Mouse (Mus musculus) right cerebral cortex, postnatal 10 days (tissue): ENCODE data around the gene Capn9.

ENCODE experiments used
- DNase-seq, 2 experiments: peaks; one replicate each; pipeline ENCODE4 v3.0.0; 2021; ENCODE audit warnings: low spot score in 2 of 2

Capn9 gene

GRCm38 (mm10) chr8:124641599-124641998 lies 65.7 kb downstream of the Capn9 start:
- no peak for DNase-seq

- peak; percentile 85 to 93 for DNase-seq
Measured at GRCm38 (mm10) chr8:124643540-124644339, 67.8 kb downstream of the Capn9 start.

GRCm38 (mm10) chr8:124648311-124648710 lies 72.4 kb downstream of the Capn9 start:
- DNase-seq: no peak

GRCm38 (mm10) chr8:124651776-124652175 lies 75.9 kb downstream of the Capn9 start:
- DNase-seq: no peak

- DNase-seq: peak; percentile 63 to 67
Measured at GRCm38 (mm10) chr8:124652546-124652945, 76.6 kb downstream of the Capn9 start.

- DNase-seq: no peak
Measured at GRCm38 (mm10) chr8:124653568-124654475, 77.9 kb downstream of the Capn9 start.

- no peak for DNase-seq
Measured at GRCm38 (mm10) chr8:124657961-124658360, 82.0 kb downstream of the Capn9 start.

GRCm38 (mm10) chr8:124658415-124658814 lies 82.5 kb downstream of the Capn9 start:
- peak; percentile 70 to 71 for DNase-seq

GRCm38 (mm10) chr8:124661781-124662180 lies 85.9 kb downstream of the Capn9 start:
- peak; percentile 50 to 58 for DNase-seq

- no peak for DNase-seq
Measured at GRCm38 (mm10) chr8:124662446-124663111, 86.7 kb downstream of the Capn9 start.

GRCm38 (mm10) chr8:124663112-124663873 lies 87.4 kb downstream of the Capn9 start, which contains the start of gene 2310022B05Rik:
TSS of gene 2310022B05Rik (minus strand) at chr8:124663369.
- peak; percentile 89 to 91 for DNase-seq

- DNase-seq: no peak
Measured at GRCm38 (mm10) chr8:124663874-124664230, 87.9 kb downstream of the Capn9 start.

- DNase-seq: no peak
Measured at GRCm38 (mm10) chr8:124664414-124664813, 88.5 kb downstream of the Capn9 start.
